Mouse (Mus musculus) embryo, embryonic 10 days (tissue): Measurements from ENCODE around the gene Nsmce4a.
"Not testable (repeated sequence)": the region's sequence is repeated elsewhere in the genome, so short reads cannot be mapped to it uniquely, and the experiment has no call there.

ENCODE experiments used
- DNase-seq: peaks from one replicate; pipeline ENCODE4 v3.0.0-alpha.2; 2015; ENCODE audit warnings: low spot score

Nsmce4a gene

GRCm38 (mm10) chr7:130572821-130573220, at the start of gene Nsmce4a:
Gene Nsmce4a, minus strand, starts transcription at chr7:130573118.
- DNase-seq = no peak

DNA sequence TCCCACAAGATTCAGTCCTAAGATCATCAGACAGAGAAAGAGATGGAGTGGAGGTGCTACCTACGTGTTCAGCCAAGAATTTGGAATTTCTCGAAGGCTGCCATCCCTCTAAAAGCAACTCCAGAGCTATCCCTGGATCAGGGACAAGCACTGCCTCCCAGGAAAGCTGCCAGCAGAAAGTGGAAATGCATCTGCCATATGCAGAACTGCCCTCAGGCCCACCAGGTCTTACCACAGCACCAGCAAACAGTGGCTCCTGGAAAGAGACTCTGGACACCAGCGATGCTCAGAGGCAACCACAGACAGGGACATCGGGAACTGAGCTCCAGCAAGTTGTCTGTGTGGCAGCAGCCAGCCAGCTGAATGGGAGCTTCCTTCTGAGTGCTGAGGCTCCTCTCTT, 49.4 kb upstream of the Nsmce4a start:
- DNase-seq = no peak

GRCm38 (mm10) chr7:130621953-130622352, 49.0 kb upstream of the Nsmce4a start:
- no peak for DNase-seq

DNA sequence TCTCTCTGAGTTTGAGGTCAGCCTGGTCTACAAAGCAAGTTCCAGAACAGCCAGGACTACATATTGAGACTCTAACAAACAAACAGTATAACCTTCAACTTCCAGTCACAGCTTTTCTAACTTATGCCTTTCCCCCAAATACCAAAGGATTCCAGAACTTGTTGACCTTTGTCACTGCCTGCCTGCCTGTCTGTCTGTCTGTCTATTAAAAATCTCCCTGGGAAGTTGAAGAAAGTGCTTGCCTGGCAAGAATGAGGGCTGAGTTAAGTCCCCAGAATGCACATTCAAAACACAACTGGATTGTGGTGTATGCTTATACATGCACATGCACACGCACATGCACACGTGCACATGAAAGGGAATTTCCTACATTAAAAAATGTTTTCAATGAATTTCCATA, 48.1 kb upstream of the Nsmce4a start:
- DNase-seq = no peak

- DNase-seq = no peak
These were observed 44.7 kb upstream of the Nsmce4a start for GRCm38 (mm10) chr7:130617591-130617990.

- no peak for DNase-seq
These were observed 41.1 kb upstream of the Nsmce4a start for GRCm38 (mm10) chr7:130613973-130614372.

DNA sequence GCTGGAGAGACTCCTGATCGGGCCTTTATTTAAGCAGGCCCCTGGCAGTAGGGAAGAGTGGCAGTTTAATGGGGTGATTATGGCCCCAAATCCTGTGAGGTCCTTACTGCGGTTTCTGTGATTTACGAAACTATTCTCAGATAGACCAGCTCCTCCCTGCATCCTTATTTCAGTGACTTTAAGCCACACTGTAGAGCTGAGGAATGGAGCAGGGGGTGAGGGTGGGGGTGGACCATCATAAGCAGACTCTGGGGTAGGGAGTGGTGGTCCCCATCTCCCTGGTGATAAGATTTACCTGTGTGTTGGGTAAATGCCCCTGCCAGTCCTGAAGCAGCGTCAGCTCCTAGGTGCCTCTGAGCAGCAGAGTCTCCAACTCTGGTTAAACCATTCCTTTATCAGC, 34.0 kb upstream of the Nsmce4a start:
- no peak for DNase-seq

DNA sequence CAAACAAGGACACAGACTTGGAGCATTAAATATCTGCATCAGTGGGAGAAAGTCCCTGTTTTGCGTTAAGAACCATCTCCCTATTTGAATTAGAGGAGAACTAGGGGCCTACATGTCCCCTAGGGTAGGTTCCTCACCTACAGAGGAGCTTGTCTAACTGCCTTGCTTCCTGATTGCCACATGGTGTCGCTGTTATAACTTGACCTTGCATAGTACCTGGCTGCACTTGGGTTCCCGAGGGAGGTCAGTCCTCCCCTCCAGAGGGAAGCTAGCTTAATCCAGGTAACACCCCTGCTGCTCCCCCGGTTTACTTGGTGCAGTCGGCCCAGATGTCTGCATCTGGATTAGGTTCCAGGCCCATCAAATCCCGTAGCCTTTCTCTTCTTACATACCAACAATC, 32.2 kb upstream of the Nsmce4a start:
- peak; percentile 64 for DNase-seq

DNA sequence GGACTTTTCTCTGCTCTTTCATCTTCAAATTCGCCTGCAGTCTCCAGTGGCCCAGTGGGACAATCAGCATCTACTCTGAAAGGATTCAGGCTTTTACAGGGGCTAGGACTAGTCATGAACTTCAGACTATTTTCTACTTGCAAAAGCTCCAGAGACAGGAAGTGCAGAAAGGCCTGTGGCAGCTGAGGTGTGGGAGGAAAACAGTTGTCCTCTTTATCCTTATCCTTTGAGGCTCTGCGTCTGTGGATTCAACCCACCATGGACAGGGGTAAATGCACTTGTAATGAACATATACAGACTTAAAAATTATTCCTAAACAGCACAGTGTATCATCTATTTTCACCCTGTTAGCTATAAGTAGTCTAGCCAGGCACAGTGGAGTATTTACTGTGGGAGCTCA, 31.5 kb upstream of the Nsmce4a start:
- no peak for DNase-seq

- DNase-seq = no peak
These were observed 30.6 kb upstream of the Nsmce4a start for GRCm38 (mm10) chr7:130603556-130603955.

DNA sequence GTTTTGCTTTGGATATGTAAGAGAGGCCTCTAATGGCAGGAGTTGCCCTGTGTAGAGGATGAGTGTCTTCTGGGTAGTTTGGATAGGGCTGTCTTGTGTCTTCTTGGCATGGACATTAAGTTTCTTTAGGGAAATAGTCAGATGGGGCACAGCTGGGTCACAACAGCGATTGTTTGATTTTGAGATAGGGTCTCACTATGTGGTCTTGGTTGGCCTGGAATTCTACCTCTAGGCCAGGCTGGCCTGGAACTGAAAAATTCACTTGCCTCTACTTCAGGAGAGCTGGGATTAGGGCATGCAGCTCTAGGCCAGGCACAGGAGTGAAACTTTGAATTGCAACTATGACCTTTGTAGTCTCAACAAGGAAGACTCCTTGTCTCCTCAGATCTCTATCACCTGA, 29.9 kb upstream of the Nsmce4a start:
- no peak for DNase-seq

- DNase-seq = no peak
These were observed 27.6 kb upstream of the Nsmce4a start for GRCm38 (mm10) chr7:130600546-130600945.

GRCm38 (mm10) chr7:130600074-130600473, 27.2 kb upstream of the Nsmce4a start:
- DNase-seq = no peak

DNA sequence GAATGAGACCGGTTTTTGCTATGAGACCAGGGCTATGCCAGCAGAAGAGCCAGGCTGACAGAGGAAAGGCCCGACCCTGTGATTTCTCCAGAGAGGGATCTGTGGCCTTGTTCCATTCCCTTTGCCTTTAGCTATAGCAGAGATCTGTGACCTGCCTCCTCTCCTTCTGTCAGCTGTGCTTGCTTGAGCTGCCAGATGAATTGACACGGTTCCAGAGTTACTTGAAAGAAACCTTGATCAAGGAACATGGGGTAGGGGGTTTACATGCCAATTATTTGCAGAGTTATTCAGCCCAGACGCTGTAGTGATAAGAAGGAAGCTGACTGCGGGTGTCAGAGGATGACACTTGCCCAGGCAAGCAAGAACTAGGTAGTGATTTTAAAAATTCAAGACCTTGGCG, 24.6 kb upstream of the Nsmce4a start:
- DNase-seq = no peak

DNA sequence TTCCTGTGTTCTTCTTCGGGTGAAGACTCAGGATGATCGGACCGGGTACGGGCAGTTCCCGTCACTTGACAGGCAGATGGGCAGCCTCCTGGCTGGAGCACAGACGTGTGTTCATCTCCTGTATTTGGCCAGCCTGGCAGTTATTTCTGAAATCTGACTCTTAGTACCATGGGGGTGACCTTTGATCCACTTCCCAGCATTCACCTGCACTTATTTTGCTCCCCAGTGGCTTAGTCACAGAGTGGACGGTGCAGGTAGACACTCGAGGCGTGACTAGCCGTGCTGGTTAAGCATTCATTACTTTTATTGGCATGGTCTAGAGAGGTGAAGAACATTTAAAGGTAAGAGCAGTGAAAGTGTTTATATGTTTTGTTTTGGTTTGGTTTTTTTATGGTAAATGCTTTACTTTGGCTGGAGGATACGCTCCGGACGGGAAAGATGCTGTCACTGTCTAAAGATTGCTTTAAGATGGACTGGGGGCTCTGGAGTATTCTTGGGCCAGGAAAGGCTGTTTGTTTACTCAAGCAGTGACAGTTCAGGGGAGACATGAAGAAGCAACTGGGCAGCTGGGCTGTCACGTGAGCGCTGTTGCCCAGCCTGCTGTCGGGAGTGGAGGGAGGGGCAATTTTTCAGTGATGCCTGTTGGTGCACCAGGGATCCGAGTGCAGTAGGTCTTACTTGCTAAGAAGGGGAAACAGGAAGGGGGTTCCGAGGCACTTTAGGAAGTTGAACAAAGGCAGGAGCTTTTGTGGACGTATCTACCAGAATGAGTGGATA, 23.3 kb upstream of the Nsmce4a start:
- DNase-seq = peak; percentile 44

DNA sequence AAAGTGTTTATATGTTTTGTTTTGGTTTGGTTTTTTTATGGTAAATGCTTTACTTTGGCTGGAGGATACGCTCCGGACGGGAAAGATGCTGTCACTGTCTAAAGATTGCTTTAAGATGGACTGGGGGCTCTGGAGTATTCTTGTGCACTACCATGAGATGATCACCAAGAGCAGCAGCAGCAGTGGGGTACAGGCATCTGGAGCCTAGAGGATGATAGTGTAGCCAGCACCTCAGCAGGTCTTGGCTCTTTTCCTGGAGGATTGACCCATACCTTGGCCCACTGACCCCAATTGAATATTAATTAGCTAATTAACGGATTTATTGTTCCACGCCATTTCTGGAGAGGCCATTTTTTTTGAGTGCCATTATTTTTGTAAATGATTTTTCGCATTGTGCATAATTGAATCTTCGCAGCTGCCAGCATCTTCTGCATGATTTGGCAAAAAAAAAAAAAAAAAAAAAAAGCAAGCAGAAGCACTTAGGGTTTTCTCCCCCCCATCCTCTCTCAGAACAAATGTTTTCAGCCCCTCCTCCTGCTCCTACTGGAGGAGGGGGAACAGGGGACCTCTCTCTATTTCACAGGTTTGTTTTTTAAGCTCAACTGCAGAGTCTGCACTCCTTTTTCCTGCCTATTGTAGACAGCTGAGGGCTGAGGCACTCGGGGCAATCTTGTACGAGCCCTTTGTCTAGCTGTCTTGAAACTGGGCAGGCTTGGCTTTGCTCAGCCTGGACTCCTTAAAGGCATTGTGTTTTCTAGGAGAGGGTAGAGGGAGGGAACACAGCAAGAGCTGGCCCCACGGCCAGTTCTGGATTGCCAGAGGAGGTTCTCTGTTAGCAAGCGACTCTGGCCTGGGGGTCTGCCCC, 20.7 kb upstream of the Nsmce4a start:
- not testable (repeated sequence) for DNase-seq

DNA sequence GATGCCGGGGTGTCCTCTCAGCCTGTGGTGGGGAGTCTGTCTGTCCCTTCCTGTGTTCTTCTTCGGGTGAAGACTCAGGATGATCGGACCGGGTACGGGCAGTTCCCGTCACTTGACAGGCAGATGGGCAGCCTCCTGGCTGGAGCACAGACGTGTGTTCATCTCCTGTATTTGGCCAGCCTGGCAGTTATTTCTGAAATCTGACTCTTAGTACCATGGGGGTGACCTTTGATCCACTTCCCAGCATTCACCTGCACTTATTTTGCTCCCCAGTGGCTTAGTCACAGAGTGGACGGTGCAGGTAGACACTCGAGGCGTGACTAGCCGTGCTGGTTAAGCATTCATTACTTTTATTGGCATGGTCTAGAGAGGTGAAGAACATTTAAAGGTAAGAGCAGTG, 20.1 kb upstream of the Nsmce4a start:
- not testable (repeated sequence) for DNase-seq

DNA sequence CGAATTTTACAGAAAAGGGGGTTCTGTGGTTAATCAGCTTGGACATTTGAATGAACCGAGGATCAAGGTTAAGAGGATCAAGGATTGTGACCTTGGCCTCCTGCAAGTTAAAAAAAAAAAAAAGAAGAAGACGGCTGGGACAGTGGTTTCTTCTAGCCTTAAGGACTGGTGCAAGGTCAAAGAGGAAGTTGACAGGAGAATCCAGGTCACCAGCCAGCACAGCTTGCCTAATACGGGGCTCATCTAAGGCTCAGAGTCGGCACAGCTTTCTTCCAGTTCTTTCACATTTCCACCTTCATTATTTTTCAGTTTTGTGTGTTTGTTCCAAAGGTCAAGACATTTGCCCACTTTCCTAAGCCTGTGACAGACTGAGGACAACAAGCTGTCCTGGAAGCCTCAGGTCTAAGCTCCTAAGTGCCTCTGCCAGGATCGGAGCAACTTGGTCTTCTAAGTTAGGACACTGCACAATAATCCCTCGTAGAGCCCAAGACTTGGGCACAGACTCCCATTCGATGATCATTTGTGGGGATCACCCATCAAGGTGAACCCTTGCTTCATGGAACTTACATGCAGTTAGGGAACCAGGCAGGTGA, 18.0 kb upstream of the Nsmce4a start:
- no peak for DNase-seq

DNA sequence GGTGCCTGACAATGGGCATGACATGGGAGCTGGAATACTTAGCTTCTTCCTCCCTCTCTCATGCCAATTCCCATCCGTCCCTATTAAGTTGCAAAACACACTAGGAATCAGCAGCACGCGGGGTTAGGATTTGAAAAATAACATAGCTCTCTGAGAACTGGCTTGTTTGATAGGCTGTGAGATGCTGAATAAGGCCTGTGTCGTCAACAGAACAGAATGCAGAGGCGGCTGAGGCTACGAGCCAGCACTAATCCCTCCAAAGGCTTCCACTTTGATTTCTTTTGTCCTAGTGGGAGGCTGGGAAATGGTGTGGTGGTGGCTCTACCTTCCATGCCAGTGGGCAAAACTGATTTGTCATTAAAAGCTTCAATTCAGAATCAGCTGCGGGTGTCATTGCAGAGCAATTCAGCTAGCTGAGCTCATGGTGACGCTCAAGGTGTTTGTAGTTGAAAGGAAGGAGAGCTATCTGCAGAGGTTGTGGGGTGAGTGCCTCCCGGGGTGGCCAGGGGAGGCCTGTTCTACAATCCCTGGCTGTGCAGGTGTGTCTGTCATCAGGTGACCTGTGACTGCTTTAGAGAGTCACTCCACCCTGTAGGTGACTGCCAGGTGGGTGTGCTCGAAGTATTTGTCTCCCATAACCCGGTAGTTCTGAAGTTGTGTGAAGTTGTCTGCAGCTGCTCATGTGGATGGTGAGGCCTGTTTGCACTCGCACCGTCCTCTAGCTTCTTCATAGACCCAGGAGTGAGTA, 17.3 kb upstream of the Nsmce4a start:
- DNase-seq = no peak

DNA sequence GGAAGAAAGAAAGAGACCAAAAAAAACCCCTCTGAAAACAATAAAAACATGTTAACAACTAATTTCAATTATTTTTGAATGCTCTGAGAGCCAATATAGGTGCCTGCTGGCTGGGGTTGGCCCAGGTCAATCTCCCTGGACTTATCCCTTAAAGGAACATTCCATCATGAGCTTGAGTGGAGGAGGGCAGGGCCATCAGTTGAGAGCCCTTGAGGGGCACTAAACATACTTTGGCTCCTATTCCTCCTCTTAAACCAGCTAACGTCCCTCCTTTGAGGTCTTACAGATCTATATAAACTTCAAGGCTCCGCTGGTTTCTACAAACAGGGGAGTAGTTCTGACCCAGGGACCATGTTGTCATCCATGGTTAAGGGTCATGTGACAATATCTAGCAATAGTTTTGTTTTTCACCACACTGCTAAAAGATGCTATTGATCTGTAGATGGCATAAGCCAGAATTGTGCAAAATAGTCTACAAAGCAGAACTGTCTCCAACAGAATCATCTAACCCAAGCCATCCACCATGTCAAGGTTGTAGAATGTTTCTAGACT, 13.7 kb upstream of the Nsmce4a start:
- no peak for DNase-seq

DNA sequence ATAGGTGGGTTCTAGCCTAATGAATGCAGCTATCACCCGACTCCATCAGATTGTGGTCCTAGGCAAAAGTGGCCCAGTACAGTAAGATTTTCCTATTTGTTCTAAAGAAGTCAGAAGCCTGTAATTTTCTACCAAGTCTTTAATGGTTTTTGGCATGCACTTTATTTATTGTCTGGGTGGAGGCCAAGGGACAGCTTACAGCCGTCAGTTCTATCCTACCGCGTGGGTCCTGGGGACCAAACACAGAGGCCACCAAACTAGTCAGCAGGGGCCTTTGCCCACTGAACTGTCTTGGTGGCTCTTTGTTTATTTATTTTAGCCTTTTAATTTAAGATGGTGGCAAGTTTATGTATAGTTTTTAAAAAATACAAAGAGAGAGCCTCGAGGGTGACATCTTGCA, 5.7 kb upstream of the Nsmce4a start:
- DNase-seq = no peak

DNA sequence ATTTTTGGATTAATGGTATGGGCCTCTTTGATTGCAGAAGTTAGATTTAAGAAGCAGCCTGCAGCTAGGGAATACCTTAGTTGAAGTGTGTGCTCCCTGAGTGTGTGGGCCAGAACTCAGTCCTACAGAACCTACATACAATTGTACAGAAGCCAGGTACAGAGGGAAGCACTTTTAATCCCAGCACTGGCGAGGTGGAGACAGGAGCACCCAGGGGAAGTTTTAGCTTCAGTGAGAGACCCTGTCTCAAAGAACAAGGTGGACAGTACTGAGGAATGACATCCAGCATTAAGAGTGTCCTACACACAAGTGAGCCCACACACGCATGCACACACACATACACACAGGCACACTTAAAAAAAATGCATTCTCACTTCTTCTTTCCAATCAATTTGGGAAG, 5.1 kb upstream of the Nsmce4a start:
- DNase-seq = no peak
